Mouse (Mus musculus) liver, adult 2 months (tissue): ENCODE data around the gene Olfml1. TPM values are rescaled to one million over a fixed set of nuclear protein-coding genes. Genes with fewer than 3 reads are reported as not detected.

Experiments
- DNase-seq: peaks from one replicate; pipeline ENCODE4 v3.0.0-alpha.2; 2011; ENCODE audit warnings: low read depth, low spot score; ENCODE audit errors: extremely low read depth
- H3K27ac ChIP-seq: fragments of 200-500 bp; replicated peaks from 2 replicates; pipeline ENCODE4 v1.5.1; 2012; ENCODE audit warnings: low read depth, mild to moderate bottlenecking, control low read depth, inconsistent platforms, low read length; ENCODE audit not compliant: insufficient read depth
- H3K27me3 ChIP-seq: fragments of 200-500 bp; 2 replicates; pipeline ENCODE4 v1.6.1; 2012; ENCODE audit warnings: mild to moderate bottlenecking, moderate library complexity, low read length, inconsistent platforms; ENCODE audit not compliant: control insufficient read depth, insufficient read depth
- H3K36me3 ChIP-seq: fragments of 200-500 bp; 2 replicates; pipeline ENCODE4 v1.6.1; 2012; ENCODE audit warnings: low read length, inconsistent platforms; ENCODE audit not compliant: control insufficient read depth, insufficient read depth
- H3K4me1 ChIP-seq: fragments of 200-500 bp; 2 replicates; pipeline ENCODE4 v1.6.1; 2011; ENCODE audit warnings: low read length; ENCODE audit not compliant: control insufficient read depth, insufficient read depth
- H3K4me3 ChIP-seq: fragments of 200-500 bp; 2 replicates; pipeline ENCODE4 v1.5.1; 2011; ENCODE audit warnings: low read depth, mild to moderate bottlenecking, control low read depth, low read length, moderate library complexity; ENCODE audit not compliant: insufficient read depth
- H3K79me2 ChIP-seq: fragments of 200-500 bp; 2 replicates; pipeline ENCODE4 v1.6.1; 2012; ENCODE audit warnings: inconsistent platforms, mild to moderate bottlenecking, low read length, moderate library complexity; ENCODE audit not compliant: control insufficient read depth, insufficient read depth
- H3K9ac ChIP-seq: fragments of 200-500 bp; 2 replicates; pipeline ENCODE4 v1.6.1; 2012; ENCODE audit warnings: low read depth, mild to moderate bottlenecking, control low read depth, inconsistent platforms, low read length
- CTCF ChIP-seq: fragments of 200-500 bp; IDR thresholded peaks from 2 replicates; pipeline ENCODE4 v1.5.1; 2011; ENCODE audit warnings: low read depth, low read length, control low read depth
- POLR2A ChIP-seq: fragments of 200-500 bp; IDR thresholded peaks from 2 replicates; pipeline ENCODE4 v1.6.1; 2011; ENCODE audit warnings: low read length, control low read depth; ENCODE audit not compliant: insufficient read depth; ENCODE audit errors: extremely low read depth
- WGBS: fragments of 180-500 bp; shearing (Covaris S2); methylation state at CpG from one replicate; pipeline ENCODE4 v1.1.7; 2018; 5-methylcytosine and 5-hydroxymethylcytosine counted together
- polyA plus RNA-seq: library from polyadenylated mRNA; depleted of rRNA; stranded (reverse); fragments of >200 nt; gene quantifications from 2 replicates; pipeline ENCODE4 v1.2.3, GENCODE M21; 2012
- total RNA-seq: library from RNA; depleted of rRNA; stranded (reverse); fragments of >200 nt; gene quantifications from 2 replicates; pipeline ENCODE4 v1.2.3, GENCODE M21; 2014

Gene Olfml1
- total and polyA plus RNA-seq, 2 experiments: 8.9 to 13.5 TPM

DNA sequence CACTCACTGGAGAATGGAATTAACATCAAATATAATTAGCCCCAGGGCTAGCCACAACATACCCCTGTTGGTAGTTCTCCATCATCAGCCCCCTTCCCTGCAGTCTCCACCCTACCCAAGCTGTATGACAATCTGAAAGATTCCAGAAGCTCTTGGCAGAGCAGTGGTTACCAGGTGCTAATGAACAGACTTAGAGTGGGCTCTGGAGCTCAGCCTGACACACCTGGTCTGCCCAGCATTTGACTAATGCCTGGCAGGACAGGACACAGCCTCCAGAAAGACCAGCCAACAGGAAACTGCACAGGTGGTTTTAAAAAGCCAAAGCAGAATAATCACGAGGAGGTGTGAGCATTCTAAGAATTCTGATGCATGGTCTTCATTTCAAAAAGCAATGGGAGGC, 13.8 kb upstream of the Olfml1 start:
- no peaks in the 10 kb centered on the region for H3K36me3 ChIP-seq
- no peak overlapping the region for H3K27ac ChIP-seq
- H3K9ac ChIP-seq: no peak overlapping the region
- no peak for DNase-seq
- H3K79me2 ChIP-seq: no peaks in the 10 kb centered on the region
- H3K4me1 ChIP-seq: no peaks in the 10 kb centered on the region
- TF ChIP-seq CTCF (no peak), POLR2A (no peak)
- 50% methylated on average over 1 of the region's 1 CpGs for WGBS
- no peak overlapping the region for H3K4me3 ChIP-seq
- H3K27me3 ChIP-seq: no peaks in the 10 kb centered on the region

DNA sequence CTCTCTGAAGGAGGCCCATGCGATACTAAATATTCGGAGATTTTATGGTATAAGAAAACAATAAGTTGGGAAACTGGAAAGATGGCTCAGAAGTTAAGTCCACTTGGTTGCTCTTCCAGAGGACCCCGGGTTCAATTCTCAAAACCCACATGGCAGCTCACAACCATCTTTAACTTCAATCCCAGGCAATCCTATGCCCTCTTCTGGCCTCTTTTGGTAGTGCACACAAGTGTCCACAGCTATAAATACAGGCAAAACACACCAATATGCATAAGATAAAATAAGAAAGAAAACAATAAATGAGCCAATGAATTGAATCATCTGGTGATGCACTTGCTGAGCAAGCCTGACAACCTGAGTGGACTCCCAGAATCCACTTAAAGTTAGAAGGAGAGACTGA, 11.3 kb upstream of the Olfml1 start:
- Histone ChIP-seq H3K27ac (no peak overlapping the region), H3K27me3 (no peaks in the 10 kb centered on the region), H3K79me2 (no peaks in the 10 kb centered on the region), H3K36me3 (no peaks in the 10 kb centered on the region), H3K4me1 (no peaks in the 10 kb centered on the region), H3K4me3 (no peak overlapping the region), H3K9ac (no peak overlapping the region)
- TF ChIP-seq POLR2A (no peak), CTCF (no peak)
- DNase-seq: no peak
- 94% methylated on average over 3 of the region's 3 CpGs for WGBS

DNA sequence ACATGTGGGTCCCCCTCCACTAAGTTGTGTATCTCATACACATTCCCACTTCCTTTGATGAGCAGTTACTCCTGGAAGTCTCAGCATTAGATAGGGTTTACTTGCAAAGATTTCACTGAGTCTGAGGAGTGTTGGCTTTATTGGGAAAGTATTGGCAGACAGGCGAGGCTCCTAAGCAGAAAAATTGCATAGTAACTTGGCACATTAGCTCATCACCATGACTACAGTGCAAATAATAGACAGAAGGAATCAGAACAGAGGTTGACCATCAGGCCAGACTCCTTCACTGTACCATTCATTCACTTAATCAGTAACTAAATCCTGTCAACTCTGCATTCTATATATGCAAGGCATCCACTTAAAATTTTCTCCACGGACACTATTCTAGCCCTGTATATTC, 6.6 kb upstream of the Olfml1 start:
- no peaks in the 10 kb centered on the region for H3K4me1 ChIP-seq
- no peaks in the 10 kb centered on the region for H3K79me2 ChIP-seq
- H3K36me3 ChIP-seq: no peaks in the 10 kb centered on the region
- H3K4me3 ChIP-seq: no peak overlapping the region
- peak; percentile 90 for DNase-seq
- no peaks in the 10 kb centered on the region for H3K27me3 ChIP-seq
- TF ChIP-seq CTCF: no peak
- no peak for TF ChIP-seq POLR2A
- 45% methylated on average over 2 of the region's 2 CpGs for WGBS
- H3K27ac ChIP-seq: no peak overlapping the region
- H3K9ac ChIP-seq: no peak overlapping the region

DNA sequence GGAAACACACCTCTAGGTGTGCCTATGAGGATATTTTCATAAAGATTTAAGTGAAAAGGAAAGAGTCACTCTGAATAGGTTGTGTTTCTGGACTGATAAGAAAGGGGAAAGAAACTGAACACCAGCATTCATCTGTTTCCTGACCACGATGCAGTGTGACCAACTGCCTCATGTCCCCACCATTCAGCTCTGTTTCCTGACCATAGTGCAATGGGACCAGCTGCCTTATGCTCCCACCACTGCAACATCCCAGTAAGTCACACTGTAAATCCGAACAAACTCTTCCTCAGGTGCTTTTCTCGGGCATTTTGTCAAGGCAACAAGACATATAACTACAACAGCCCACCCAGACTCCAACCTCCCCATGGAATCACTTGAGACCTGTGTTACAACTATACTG, 5.7 kb upstream of the Olfml1 start:
- 72% methylated on average over 3 of the region's 3 CpGs for WGBS
- TF ChIP-seq CTCF (no peak), POLR2A (no peak)
- no peaks in the 10 kb centered on the region for H3K79me2 ChIP-seq

DNA sequence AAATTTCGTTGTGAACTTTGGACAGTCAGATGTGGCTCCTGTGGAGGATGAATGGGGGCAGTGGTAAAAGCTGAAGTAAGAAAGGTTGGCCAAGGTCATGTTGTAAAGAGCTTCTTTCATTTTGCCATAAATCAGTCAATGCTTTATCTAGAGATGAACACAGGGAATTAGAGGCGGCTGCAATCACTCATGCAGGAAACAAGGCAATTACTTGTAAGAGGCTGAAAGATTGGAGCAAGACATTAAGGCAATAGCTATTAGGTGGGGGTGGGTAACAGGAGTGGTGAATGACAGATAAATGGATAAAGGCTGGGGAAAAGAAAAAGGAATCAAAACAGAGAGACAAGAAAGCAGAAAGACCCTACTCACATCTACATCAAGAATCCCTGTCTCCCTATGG, 3.5 kb upstream of the Olfml1 start:
- H3K9ac ChIP-seq: no peak overlapping the region
- WGBS: 72% methylated on average over 2 of the region's 2 CpGs
- DNase-seq: no peak
- no peaks in the 10 kb centered on the region for H3K4me1 ChIP-seq
- H3K4me3 ChIP-seq: no peak overlapping the region
- TF ChIP-seq CTCF (no peak), POLR2A (no peak)
- H3K27me3 ChIP-seq: no peaks in the 10 kb centered on the region
- no peaks in the 10 kb centered on the region for H3K36me3 ChIP-seq
- H3K79me2 ChIP-seq: no peaks in the 10 kb centered on the region
- no peak overlapping the region for H3K27ac ChIP-seq

More for the DNA sequence above, 5.7 kb upstream of the Olfml1 start:
- Histone ChIP-seq H3K27me3 (no peaks in the 10 kb centered on the region), H3K4me3 (no peak overlapping the region), H3K9ac (no peak overlapping the region), H3K27ac (no peak overlapping the region), H3K36me3 (no peaks in the 10 kb centered on the region), H3K4me1 (no peaks in the 10 kb centered on the region)
- DNase-seq: no peak

DNA sequence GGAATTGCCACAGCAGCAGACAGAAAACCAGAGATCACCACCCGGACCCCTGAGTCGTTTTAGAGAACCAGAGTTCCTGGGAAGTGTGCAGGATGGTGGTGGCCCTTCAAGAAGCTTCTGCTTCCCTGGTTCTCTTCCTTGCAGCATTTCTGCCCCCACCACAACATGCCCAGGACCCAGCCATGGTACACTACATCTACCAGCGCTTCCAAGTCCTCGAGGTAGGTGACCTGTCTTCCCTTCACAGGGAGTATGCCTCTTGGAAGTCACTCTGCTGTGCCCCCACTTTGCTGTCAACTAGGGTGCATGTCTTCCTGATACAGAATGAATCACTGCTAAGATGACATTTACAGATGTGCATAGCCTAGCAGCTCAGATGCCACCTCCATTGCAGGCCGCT, 428 bp downstream of the Olfml1 start:
- H3K4me3 ChIP-seq: peak overlapping the region; percentile 41
- H3K27me3 ChIP-seq: no peaks in the 10 kb centered on the region
- peak overlapping the region; percentile 64 for H3K9ac ChIP-seq
- no peak for TF ChIP-seq POLR2A
- TF ChIP-seq CTCF: no peak
- DNase-seq: no peak
- peak overlapping the region; percentile 97 for H3K27ac ChIP-seq
- H3K79me2 ChIP-seq: no peaks in the 10 kb centered on the region
- H3K4me1 ChIP-seq: no peaks in the 10 kb centered on the region
- H3K36me3 ChIP-seq: peaks cover 12% of the 10 kb centered on the region
- 30% methylated on average over 5 of the region's 5 CpGs for whole genome bisulfite sequencing
